Mouse (Mus musculus): ENCODE results near the gene B830017H08Rik. TPM values are rescaled to one million over a fixed set of nuclear protein-coding genes. Genes with fewer than 3 reads are reported as not detected.

B830017H08Rik gene
- polyA plus RNA-seq, 1 experiment: not detected

- Histone ChIP-seq H3K27me3 (ENCODE audit: control insufficient read depth, insufficient read depth, low read length, poor library complexity, severe bottlenecking) (peaks cover 16% of the 10 kb centered on the region), H3K27ac (ENCODE audit: insufficient read depth, low read length) (no peak overlapping the region), H3K36me3 (ENCODE audit: control insufficient read depth, insufficient read depth, low read length, poor library complexity, severe bottlenecking) (no peaks in the 10 kb centered on the region), H3K9ac (ENCODE audit: low read depth, poor library complexity, severe bottlenecking) (no peak overlapping the region), H3K9me3 (replicated peaks; ENCODE audit: control insufficient read depth, insufficient read depth, low read length, poor library complexity, severe bottlenecking) (no peaks in the 10 kb centered on the region), H3K4me3 (ENCODE audit: low read depth, low read length) (peak overlapping the region; percentile 32), H3K4me1 (ENCODE audit: control insufficient read depth, insufficient read depth, low read length) (peaks cover 6% of the 10 kb centered on the region)
- TF ChIP-seq EP300 (IDR thresholded peaks at IDR 0.05; ENCODE audit: insufficient read depth, low read depth, low read length): no peak
- TF ChIP-seq POLR2A (IDR thresholded peaks at IDR 0.05; ENCODE audit: insufficient read depth, low read length): no peak
- no peak for TF ChIP-seq CTCF (IDR thresholded peaks at IDR 0.05; ENCODE audit: low read depth, low read length)
Measured at GRCm38 (mm10) chr16:17802456-17802838, 30.5 kb upstream of the B830017H08Rik start.

- H3K4me1 ChIP-seq (ENCODE audit: control insufficient read depth, insufficient read depth, low read length): peaks cover 6% of the 10 kb centered on the region
- H3K27ac ChIP-seq (ENCODE audit: insufficient read depth, low read length): no peak overlapping the region
- no peaks in the 10 kb centered on the region for H3K9me3 ChIP-seq (replicated peaks; ENCODE audit: control insufficient read depth, insufficient read depth, low read length, poor library complexity, severe bottlenecking)
- H3K27me3 ChIP-seq (ENCODE audit: control insufficient read depth, insufficient read depth, low read length, poor library complexity, severe bottlenecking): peaks cover 15% of the 10 kb centered on the region
- TF ChIP-seq EP300 (IDR thresholded peaks at IDR 0.05; ENCODE audit: insufficient read depth, low read depth, low read length): no peak
- no peak for TF ChIP-seq CTCF (IDR thresholded peaks at IDR 0.05; ENCODE audit: low read depth, low read length)
- no peak for TF ChIP-seq POLR2A (IDR thresholded peaks at IDR 0.05; ENCODE audit: insufficient read depth, low read length)
- peak overlapping the region; percentile 32 for H3K4me3 ChIP-seq (ENCODE audit: low read depth, low read length)
- no peaks in the 10 kb centered on the region for H3K36me3 ChIP-seq (ENCODE audit: control insufficient read depth, insufficient read depth, low read length, poor library complexity, severe bottlenecking)
- H3K9ac ChIP-seq (ENCODE audit: low read depth, poor library complexity, severe bottlenecking): no peak overlapping the region; the same call in 1 of the 2 replicates
Measured at GRCm38 (mm10) chr16:17802839-17803674, 29.9 kb upstream of the B830017H08Rik start.

- Histone ChIP-seq H3K27me3 (ENCODE audit: control insufficient read depth, insufficient read depth, low read length, poor library complexity, severe bottlenecking) (peaks cover 10% of the 10 kb centered on the region), H3K9me3 (replicated peaks; ENCODE audit: control insufficient read depth, insufficient read depth, low read length, poor library complexity, severe bottlenecking) (no peaks in the 10 kb centered on the region), H3K9ac (ENCODE audit: low read depth, poor library complexity, severe bottlenecking) (peak overlapping the region; percentile 15), H3K4me3 (ENCODE audit: low read depth, low read length) (peak overlapping the region; percentile 57), H3K4me1 (ENCODE audit: control insufficient read depth, insufficient read depth, low read length) (peaks cover 6% of the 10 kb centered on the region), H3K27ac (ENCODE audit: insufficient read depth, low read length) (no peak overlapping the region), H3K36me3 (ENCODE audit: control insufficient read depth, insufficient read depth, low read length, poor library complexity, severe bottlenecking) (no peaks in the 10 kb centered on the region)
- TF ChIP-seq POLR2A (IDR thresholded peaks at IDR 0.05; ENCODE audit: insufficient read depth, low read length) (no peak), CTCF (IDR thresholded peaks at IDR 0.05; ENCODE audit: low read depth, low read length) (no peak), EP300 (IDR thresholded peaks at IDR 0.05; ENCODE audit: insufficient read depth, low read depth, low read length) (no peak)
Measured at GRCm38 (mm10) chr16:17803675-17804448, 29.1 kb upstream of the B830017H08Rik start.

GRCm38 (mm10) chr16:17804449-17804912 lies 28.4 kb upstream of the B830017H08Rik start:
- TF ChIP-seq POLR2A (IDR thresholded peaks at IDR 0.05; ENCODE audit: insufficient read depth, low read length): no peak
- TF ChIP-seq EP300 (IDR thresholded peaks at IDR 0.05; ENCODE audit: insufficient read depth, low read depth, low read length): no peak
- TF ChIP-seq CTCF (IDR thresholded peaks at IDR 0.05; ENCODE audit: low read depth, low read length): no peak
- no peak overlapping the region for H3K27ac ChIP-seq (ENCODE audit: insufficient read depth, low read length)
- H3K4me1 ChIP-seq (ENCODE audit: control insufficient read depth, insufficient read depth, low read length): peaks cover 6% of the 10 kb centered on the region
- peak overlapping the region; percentile 57 for H3K4me3 ChIP-seq (ENCODE audit: low read depth, low read length)
- H3K9ac ChIP-seq (ENCODE audit: low read depth, poor library complexity, severe bottlenecking): peak overlapping the region; percentile 15
- H3K9me3 ChIP-seq (replicated peaks; ENCODE audit: control insufficient read depth, insufficient read depth, low read length, poor library complexity, severe bottlenecking): no peaks in the 10 kb centered on the region
- H3K36me3 ChIP-seq (ENCODE audit: control insufficient read depth, insufficient read depth, low read length, poor library complexity, severe bottlenecking): no peaks in the 10 kb centered on the region
- H3K27me3 ChIP-seq (ENCODE audit: control insufficient read depth, insufficient read depth, low read length, poor library complexity, severe bottlenecking): peaks cover 8% of the 10 kb centered on the region

GRCm38 (mm10) chr16:17804982-17805381 lies 27.9 kb upstream of the B830017H08Rik start:
- H3K27me3 ChIP-seq (ENCODE audit: control insufficient read depth, insufficient read depth, low read length, poor library complexity, severe bottlenecking): peaks cover 8% of the 10 kb centered on the region
- no peak overlapping the region for H3K9ac ChIP-seq (ENCODE audit: low read depth, poor library complexity, severe bottlenecking)
- no peaks in the 10 kb centered on the region for H3K9me3 ChIP-seq (replicated peaks; ENCODE audit: control insufficient read depth, insufficient read depth, low read length, poor library complexity, severe bottlenecking)
- peaks cover 6% of the 10 kb centered on the region for H3K4me1 ChIP-seq (ENCODE audit: control insufficient read depth, insufficient read depth, low read length)
- H3K36me3 ChIP-seq (ENCODE audit: control insufficient read depth, insufficient read depth, low read length, poor library complexity, severe bottlenecking): no peaks in the 10 kb centered on the region
- H3K4me3 ChIP-seq (ENCODE audit: low read depth, low read length): peak overlapping the region; percentile 6; the same call in 1 of the 2 replicates
- TF ChIP-seq POLR2A (IDR thresholded peaks at IDR 0.05; ENCODE audit: insufficient read depth, low read length) (no peak), EP300 (IDR thresholded peaks at IDR 0.05; ENCODE audit: insufficient read depth, low read depth, low read length) (no peak), CTCF (IDR thresholded peaks at IDR 0.05; ENCODE audit: low read depth, low read length) (no peak)
- H3K27ac ChIP-seq (ENCODE audit: insufficient read depth, low read length): no peak overlapping the region
